Mouse (Mus musculus) right cerebral cortex, postnatal 36 days (tissue): Measurements from ENCODE around the gene Tmem251.
A peak's percentile ranks its signal among the peaks of the same experiment; 100 is the strongest.

Experiments
- DNase-seq, 2 experiments: peaks; one replicate each; pipeline ENCODE4 v3.0.0; 2022; ENCODE audit warnings: low spot score in 2 of 2, mixed read lengths in 1 of 2

The Tmem251 gene

DNA sequence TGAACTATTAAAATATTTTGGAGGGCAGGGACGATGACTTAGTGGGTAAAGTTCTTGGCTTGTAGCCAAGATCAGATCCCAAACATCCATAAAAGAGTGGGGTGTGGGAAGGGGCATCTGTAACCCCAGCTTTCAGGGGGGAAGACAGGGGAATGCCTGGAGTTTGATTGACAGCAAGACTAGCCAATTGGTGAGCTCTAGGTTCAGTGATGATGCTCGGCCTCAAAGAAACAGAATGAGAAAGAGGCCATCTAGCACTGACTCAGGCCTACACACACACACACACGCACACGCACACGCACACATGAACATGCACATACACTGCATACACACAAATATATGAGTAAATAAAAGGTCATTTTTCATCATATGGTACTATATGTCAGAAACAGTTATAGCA lies 33.7 kb upstream of the Tmem251 start:
- DNase-seq = no peak

DNA sequence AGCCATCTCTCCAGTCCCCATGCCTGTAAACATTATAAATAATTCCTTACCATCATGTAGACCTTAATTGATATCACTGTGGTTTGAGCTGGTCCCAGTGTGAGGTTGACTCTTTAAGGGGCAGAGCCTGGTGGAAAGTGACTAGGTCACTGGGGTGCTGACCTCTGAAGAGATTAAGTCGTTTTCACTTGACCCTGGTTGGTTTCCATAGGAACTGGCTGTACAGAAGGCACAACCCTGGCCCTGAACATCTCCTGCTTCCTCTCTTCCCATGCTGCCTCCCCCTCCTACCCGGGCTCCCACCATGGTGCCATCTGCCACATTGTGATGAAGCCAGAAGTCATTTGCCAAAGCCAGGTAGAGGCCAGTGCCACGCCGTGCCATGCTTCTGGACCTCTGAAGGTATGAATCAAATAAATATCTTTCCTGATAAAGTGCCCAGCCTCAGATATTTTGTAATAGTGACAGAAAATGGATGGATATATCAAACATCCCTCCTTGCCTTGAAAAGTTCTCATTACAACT lies 32.6 kb upstream of the Tmem251 start:
- no peak for DNase-seq

DNA sequence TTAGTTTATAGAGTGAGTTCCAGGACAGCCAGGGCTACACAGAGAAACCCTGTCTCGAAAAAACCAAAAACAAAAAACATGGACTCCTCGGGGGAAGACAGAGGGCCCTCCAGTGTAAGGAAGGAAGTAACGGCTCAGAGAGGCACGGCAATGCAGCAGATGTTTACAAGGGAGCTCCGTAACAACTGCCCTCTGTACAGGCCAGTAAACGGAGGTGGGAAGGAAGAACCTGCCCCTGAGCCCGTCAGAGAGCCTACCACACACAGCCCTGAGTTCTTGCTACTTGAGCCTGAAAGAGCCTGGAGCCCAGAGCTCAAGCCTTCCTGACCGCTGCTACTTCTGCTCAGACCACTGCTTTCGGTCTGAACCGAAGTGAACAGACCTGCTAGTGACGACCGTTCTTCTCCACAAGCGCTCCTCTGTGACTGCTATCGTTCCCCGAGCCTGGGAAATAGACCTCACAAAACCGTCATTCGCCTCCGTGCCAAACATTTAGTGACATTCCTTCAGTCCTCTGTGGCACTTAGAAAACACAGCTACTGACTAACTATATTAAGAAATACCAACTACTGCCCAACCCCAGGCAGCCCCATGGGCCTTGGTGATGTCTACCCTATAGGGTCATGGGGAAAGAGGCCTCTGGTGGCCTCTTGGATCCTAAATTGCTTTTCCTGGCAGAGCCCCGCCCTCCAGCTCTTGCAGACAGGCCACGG lies 30.3 kb upstream of the Tmem251 start:
- no peak for DNase-seq

DNA sequence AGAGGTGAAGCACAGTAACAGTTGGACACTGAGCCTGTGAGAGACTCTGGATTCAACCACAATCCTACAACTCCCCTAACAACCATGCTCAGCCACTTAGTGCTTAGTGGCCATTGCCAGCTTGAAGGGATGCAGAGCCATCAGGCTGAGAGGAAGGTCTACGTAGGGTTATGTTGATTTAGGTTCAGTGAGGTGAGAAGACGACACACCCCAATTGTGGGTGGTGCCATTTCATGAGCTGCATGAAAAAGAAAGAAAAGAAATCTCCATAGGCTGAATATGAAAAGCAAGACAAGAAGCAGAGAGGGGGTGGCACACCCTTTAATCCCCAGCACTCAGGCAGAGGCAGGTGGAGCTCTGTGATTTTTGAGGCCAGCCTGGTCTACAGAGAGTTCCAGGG lies 29.4 kb upstream of the Tmem251 start:
- no peak for DNase-seq

DNA sequence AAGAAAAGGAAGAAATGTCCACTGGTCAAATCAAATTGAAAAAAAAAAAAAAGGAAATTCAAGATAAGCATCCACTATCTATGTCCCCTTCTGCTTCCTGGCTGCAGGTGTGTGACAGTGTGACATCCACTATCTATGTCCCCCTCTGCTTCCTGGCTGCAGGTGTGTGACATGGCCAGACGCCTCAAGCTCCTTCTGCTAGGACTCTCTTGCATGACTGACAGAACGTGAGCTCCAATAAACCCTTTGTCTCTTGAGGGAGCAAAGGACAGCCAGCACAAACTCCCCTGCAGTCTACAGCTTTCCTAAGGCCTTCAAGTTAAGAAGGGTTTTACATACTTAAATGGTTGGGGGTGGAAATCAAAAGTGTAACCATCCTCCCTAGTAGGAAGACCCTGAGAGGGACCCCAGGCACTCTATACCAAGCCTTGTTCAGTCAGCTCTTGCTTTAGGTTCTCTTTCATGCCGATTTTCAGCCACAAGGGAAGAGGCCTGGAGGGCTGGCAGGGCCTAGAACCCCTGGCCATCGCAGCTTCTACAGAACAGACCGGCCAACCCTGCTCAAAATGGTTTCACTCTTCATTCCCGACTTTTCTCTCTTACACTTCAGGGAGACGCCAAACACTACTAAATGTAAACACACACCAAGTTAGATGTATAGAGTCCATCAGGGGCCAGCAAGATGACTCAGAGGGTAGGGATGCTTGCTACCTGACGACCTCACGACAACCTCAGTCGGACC lies 28.7 kb upstream of the Tmem251 start:
- no peak for DNase-seq

DNA sequence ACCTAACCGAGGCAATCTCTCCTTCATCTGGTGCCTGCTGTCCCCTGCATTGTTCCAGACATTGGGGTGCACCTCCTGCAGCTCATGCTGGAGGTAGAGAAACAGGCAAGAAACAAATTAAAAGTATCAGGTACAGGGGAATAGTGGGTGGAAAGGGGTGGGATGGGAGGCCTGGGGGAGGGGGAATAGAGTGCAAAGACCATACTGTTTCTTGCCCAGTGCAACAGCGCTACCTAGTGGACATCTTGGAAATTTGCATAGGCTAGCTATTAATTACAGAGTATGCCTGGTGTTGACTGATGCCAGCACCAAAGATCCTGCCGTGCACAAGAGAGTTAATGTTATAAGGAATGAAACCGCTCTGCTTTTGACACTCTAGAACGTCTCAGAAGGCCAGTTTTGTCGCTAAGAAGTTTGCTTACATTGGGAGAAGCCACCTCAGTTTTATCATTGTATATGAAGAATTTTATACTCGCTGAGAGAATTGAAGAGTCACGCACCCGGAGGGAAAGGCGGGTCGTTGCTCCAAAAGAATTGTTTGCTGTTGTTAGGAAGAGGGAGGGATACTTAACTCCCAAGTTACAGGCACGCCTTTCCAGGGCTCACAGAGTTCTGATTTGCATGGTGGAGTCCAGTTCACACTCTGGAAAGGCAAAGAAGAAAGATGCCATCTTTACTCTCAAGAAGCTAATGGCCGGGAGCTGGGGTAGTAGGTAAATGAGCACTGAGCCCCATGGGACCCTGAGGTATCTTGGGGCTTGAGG lies 23.8 kb upstream of the Tmem251 start:
- DNase-seq = no peak

DNA sequence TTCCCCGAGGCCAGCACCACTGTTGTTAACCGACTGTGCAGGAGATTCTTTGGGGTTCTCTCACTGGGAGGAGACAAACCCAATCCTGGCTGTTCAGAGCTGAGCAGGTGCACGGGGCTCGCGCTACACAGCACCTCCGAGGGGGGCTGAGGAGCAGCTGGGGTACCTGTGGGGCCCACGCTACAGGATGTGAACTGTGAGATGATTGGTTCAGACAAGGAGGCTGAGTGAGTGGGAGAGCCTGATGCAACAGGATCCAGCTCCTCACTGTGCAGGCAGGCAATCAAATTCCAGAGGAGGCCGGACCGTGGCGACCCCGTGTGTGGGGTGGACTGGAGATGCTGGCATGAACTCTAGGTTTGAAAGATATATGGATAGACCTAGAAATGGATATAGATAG lies 21.1 kb upstream of the Tmem251 start:
- no peak for DNase-seq

DNA sequence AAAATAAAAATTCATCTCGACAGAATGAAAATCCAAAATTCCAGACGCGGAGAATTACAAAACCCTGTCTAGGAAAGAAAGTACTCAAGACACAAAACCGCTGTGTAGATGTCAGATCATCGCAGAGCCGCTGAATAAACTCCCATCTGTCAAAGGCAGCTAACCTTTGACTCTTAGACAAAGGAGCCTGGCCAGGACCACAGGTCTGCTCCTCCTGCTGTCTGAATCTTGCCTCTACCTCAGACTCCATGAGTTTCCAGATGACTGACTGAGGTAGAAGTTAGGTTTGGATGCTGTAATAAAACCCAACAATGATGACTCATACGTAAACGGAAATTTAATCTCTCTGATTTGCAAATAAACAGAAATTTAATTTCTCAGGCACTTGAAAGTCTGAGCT lies 20.6 kb upstream of the Tmem251 start:
- DNase-seq = no peak

DNA sequence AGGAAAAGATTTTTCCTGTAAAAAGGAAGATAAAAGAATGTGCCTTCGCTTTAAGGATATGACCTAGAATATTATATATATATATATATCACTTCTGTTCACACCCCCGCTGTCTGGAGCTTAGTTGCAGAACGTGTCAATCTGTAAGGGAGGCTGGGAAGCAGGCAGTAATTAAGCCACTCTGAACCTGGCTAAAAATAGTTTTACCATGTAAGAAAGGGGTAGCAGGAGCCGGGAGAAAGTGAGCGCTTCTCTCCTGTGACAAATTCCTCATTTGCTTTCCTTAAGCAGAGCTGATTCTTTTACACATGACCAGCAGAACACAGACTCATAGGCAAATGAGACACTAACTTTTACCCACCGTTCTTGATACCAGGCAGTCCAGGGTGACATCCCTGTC lies 19.7 kb upstream of the Tmem251 start:
- DNase-seq = peak in 1 of 2 experiments; percentile 69

DNA sequence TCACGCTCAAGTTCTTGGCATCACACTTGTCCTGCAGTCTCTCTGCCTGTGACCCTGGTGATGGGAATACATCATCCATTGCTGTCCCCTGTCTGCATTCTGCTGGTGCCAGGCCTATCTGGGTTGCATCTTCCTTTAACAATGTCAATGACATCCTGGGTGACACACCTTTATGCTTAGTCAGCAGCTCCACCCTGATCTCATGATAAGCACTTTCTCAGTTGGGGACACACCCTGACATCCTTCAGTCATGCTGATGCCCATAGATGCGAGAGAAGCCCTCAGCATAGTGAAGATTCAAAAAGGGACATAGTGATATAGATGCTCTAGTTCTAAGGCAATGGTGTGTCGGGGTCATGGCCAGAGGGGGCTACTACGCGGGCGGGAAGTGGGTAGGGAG lies 18.4 kb upstream of the Tmem251 start:
- no peak for DNase-seq

DNA sequence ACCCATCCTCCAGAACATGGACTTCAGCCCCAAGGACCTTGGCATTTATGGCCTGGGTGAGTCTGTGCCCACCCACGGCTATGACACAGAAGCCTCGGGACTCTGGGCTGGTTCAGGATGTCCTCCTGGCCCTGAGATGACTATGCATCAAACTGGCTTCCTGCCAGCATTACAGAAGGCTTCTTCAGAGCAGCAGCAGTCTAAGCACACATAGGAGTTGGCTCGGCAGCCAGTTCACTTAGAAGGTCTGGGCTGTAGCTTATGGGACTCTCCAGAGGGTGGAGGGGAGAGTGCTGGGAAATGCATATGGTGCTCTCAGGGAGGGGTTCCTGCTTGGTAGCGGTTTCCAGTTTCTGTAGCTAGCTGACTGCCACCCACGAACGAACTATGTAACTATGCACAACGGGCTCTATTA lies 17.8 kb upstream of the Tmem251 start:
- DNase-seq = no peak

DNA sequence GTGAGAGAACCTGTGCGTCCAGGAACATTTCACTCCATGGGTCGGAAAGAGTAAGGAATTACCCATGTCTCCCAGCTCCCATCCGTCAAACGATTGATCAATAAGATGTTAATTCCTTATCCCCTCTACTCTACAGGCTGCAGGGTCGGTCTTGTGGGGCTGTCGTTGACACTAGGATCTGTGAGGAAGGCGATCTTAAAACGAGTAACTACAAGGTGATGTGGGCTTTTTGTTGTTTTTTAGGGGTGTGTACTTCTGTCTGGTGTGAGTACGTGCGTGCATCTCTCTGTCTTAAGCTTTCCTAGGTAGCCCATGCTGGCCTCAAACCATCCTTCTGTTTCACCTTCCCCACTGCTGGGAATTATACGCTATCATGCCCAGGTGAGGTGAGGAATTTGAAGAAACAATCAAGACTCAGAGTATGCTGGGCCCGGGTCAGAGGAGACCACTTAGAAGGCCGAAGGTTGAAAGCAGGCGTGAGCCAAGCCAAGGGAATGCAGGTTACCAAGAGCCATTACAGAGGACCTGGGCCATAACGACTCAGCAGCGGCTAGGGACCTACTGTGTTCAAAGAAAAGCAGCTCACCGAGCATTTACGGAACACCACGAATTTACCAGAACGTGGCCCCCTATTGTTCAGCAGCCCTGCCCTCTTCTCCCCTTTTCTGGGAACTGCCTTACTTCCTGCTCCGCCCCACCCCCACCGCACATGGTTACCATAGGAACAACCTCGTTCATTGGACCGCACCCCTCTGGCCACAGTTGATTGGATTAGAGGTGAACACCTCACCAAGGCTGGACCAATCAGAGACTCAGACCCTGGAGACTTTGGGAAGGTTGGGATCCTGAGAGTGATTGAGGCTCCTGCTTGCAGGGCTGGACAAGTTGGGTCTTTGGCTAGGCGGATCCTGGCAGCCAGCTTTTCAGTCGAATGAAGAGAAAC lies 13.4 kb upstream of the Tmem251 start:
- peak; percentile 65 to 74 for DNase-seq

DNA sequence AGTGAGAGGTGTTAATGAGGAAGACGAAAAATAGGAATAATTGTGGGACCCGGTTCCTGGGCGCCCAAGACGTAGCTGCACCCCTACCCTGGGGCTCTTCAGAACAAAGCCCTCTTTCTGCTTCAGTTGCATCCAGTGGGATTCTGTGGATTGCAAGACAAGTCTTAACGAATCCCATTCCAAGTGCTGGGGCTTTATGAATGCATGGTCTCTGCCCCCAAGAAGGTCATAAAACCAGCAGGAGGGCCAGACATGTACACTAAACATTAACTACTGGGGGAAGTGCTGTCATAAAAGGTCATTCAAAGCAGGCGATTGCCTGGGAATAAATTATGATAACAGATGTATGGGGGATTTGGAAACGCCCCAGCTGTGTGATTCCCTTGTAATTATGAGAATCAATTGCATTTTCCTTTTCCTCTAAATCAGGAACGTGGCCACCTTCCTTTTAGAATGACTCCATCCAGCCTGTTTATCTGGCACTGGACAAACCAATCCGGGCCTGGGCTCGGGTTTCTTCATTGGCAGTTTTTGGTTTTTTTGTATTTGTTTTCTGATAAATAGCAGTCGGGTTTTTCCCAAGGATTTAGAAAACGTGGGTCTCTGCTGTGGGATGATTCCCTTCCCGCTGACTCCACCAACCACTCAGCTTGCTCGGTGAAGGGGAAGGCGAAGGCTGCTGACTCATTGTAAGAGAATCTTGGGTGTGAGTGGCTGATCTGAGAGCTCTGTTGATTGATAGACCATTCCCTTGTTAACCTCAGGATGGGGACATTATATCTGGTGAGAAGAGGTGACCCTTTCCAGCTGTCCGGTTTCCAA lies 12.6 kb upstream of the Tmem251 start:
- DNase-seq = no peak

DNA sequence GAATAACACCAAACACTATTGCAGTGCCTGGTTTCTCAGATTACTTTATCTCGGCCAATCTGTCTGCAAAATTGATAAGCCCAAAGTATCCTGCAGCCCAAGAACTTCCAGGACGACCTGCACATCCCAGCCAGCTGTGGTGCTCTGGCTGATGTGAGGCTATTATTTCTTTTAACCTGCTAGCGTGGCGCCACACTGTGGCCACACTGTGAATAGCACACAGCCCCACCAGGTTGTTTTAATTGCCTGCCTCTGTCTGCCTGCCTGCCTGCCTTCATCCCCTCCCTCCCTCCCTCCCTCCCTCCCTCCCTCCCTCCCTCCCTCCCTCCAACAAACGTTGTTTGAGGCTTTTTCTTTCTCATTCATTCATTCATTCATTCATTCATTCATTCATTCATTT lies 10.2 kb upstream of the Tmem251 start:
- no peak for DNase-seq

DNA sequence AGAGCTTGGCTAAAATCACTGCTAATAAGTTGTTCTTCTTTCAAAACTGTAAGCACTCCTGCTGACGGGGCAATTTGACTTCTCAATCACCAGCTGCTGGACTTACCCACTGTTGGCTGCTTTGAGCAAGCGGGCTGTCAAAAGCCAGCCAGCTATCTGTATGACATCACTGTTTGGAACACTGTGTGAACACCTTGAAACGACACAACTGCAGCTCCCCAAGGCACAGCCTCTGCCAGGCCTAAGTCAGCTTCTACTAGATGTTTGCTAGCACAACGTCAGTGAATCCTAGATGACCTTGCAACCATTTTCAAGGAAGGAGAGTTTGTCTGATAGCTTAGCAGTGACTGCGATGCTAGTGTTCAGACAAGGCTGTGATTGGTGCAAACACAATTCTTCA lies 4.5 kb upstream of the Tmem251 start:
- no peak for DNase-seq

DNA sequence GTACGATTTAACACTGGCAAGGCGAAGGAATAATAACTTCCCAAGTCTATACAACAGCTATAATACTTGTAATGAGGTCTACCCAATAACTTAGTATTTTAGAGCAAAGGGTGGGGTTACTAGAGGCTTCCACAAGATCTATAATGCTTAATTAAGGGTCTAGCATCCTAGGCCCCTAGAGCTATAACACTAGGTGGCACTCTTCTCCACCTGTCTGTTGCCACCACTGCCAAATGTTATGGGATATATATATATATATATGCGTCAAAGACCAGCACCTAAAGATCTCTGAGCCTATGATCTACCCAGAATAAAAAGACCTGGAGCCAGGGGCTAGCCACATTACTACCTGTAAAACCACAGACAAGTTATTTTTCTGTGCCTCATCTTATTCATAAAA lies 3.3 kb upstream of the Tmem251 start:
- DNase-seq = no peak

DNA sequence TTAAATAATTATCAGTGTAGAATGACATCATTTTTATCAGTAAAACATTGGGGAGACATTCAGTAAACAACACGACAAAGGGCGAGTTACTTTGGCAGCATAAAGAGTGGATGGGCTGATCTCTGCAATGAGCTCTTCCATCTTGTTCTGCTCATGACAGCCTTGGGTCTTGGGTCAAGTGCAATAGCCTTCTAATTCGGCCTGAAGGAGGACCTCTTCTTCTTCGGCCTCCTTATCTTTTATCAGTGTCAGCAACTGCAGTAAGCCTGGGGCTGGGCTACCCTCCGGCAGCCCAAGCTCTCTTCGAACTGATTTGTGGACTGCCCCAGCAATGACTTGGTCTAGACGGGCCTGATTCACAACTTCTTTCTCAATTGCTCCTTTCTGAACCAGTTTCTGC lies 1.5 kb upstream of the Tmem251 start:
- DNase-seq = no peak

DNA sequence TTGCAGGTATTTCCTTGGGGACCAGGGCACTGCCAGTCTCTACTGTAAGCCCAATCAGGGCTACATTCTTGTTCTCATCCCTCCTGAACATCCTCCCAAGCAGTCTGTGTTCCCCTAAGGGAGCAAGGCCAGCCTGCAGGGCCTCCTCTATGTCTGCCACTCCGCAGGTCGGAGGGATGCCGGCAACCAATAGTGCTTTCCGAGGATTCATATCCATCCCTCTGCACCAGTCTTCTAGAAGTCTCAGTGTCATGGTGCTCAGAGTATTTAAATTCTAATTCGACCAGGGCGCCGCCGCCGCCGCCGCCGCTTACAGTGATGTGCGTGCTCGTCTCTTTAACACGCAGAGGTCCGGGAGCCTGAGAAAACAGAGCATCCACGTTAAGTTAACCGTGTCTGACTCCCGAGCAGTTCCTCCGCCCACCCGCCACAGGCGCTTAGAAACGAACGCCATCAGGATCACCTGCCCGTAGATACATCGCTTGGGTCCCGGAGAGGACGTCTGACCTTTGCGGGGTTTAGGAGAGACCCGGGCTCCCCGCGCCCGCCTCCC lies 450 bp upstream of the Tmem251 start:
- no peak for DNase-seq

DNA sequence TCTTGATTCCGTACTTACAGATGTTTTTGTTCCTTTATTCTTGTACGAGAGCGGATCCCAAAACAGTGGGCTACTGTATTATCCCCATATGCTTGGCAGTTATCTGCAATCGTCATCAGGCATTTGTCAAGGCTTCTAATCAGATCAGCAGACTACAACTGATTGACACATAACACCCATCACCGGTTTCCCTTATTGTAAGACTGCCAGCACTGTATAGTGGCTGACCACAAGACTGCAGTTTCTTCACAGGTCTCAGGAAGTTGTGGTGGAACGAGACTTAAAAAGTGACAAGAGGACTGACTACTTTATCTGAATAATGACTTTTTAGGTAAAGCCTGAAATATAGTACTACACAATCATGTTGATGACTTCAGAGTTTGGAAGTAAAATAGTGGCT lies 1.3 kb downstream of the Tmem251 start:
- DNase-seq = no peak

DNA sequence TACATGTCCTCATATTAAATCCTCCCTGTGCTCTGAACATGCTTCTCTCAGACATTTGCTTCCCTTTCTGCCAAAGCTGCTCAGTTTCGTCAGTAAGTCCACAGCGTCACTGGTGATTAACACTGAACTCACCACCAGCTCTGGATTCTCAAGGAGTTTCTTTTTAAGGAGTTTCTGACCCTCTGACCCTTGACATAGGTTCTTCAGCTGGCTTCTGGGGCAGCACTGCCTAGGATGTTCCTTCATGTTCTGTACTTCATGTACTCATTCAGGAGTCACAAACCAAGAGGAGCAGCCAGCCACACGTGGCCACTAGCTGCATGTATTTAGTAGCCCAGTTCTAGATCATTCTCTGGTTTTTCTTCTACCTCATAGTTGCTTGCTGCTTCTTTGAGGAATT lies 4.7 kb downstream of the Tmem251 start:
- no peak for DNase-seq
